Mouse (Mus musculus) ovary, adult 18-20 months (tissue): ENCODE measurements at regions not wholly inside any gene's neighbourhood (a gene's known extent, or its start where the extent isn't known, plus 50 kb on each side); places are given as distances from the start of the nearest gene placed in this dataset.

Source experiments
- DNase-seq: peaks from one replicate; pipeline ENCODE4 v3.0.0; 2022; ENCODE audit warnings: low spot score, mixed read lengths

GRCm38 (mm10) chr3:134610244-134610643 is 218.6 kb upstream of the Tacr3 start:
- no peak for DNase-seq

DNA sequence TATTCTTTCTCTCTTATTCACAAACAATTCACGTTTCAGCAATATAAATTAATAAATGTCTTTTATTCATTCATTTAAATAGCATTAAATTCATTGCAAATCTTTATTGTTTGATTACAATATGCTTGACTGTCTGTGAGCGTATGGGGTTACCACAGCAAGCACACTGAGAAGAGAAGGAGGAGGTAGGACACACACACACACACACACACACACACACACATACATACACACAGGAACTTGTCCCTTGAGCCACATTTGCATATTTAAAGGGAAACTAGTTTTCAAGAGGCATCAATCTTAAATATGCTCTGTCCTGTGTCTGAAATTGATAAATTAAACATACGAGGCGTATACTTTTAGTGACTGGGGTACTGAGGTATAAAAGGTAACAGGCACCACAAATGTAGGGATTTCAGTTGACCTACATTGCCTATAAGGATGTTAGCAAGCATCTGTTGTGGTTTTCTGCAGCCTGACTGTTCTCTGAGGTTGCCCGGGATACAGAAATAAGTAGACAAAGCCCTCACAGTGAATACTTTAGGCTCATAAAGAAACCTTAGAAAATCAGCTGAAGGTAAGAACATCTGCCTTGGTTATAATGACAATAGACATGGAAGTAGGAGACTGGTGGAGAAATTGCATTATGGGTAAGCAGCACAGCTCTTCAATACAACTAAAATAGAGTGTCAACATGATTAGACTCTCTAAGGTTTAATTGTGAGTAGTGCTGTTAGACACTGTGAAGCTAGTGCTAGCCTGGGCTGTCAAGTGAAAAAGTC is 217.1 kb upstream of the Tacr3 start:
- no peak for DNase-seq

DNA sequence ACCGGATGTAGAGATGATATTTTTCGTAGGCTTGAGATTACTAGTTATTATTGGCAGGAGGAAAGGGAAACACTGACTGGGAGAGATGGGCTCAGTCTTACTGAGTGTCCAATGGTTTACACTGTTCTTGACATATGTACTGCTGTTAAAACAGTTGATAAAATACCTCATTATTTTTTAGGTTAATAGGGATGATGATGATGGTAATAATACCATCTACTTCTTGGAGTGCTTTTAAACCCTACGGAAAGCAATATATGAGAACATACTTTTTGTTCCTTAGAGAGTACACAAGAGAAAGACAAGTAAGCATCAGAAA is 216.6 kb upstream of the Tacr3 start:
- no peak for DNase-seq

- no peak for DNase-seq
Measured at GRCm38 (mm10) chr3:134629166-134630134, 199.4 kb upstream of the Tacr3 start.

- no peak for DNase-seq
Measured at GRCm38 (mm10) chr3:134630135-134630516, 198.7 kb upstream of the Tacr3 start.

DNA sequence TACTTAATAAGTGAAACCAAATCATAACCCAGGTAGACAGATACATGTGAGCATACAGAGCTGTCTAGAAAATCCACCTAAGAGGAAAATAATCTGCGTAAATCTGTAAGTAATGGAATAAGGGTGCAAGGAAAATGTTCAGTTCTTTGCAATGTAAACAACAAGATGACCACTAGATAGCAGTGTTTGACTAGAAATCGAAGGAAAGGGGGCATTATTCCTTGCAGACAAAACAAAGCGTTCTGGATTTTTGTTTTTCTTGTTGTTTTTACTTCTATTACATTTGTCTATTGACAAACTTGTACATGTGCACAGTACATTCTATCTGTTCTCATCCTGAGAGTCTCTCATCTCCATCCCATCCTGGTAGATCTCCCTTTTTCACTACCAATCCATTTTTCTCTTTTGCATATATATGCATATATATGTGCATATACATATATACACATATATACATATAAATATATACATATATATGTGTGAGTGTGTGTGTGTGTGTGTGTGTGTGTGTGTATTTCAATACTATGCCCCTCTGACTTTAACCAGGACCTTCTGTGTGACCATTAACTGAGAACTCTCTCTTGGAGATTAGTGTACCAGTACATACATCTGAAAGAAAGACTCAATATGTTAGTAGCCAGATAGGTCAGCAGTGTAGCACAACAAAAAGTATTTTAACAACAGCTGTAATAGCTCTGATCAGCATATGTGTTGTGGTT is 179.9 kb upstream of the Tacr3 start:
- no peak for DNase-seq

- no peak for DNase-seq
Measured at GRCm38 (mm10) chr3:134654051-134654450, 174.8 kb upstream of the Tacr3 start.

DNA sequence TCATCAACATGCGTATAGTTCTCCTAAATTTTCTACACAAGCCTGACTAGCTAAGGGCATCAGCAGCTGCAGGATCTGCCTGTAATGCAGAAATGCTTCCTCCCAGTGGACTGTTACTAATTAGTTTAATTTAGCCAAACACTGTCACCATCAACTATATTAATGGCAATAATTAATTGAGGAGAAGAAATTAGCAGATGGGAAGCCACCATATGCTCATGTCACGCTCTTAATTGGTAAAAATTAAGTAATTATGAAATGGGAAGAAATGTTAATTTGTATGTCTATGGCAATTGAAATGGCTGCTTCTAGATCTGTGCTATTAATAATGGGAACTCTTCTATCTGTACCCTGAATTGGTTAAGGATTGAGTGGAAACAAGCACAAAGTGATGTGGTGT is 133.9 kb upstream of the Tacr3 start:
- no peak for DNase-seq

DNA sequence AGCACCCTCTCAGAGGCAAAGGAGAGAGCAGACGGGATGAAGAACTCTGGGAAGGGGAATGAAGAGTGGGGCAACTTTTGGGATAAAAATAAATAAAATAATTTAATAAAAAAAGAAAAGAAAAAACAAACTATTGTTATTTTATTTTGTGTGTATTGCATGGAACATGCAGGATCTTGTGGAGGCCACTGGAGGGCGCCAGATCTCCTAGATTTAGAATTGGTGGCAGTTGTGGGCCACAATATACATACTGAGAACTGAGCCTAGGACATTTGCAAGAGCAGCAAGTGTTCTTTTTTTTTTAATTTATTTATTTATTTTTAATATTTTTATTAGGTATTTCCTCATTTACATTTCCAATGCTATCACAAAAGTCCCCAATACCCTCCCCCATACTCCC is 110.2 kb upstream of the Tacr3 start:
- DNase-seq = no peak

GRCm38 (mm10) chr3:134735684-134736083 is 93.1 kb upstream of the Tacr3 start:
- DNase-seq = no peak

DNA sequence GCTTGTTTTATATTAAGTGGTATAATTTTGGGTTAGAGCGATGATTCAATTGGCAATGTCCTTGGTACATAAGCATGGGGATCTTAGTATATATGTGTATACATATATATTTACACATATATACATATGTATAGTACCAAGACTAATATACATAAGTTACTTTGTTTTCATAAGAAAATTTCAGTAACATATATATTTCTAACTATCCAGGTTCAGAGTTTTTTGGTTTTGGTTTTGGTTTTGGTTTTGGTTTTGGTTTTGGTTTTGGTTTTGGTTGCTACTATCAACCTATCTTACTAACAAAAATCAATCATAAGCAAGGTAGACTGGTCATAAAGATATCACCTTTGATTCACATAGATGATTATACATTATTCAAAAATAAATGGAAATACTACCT is 67.7 kb upstream of the Tacr3 start:
- DNase-seq = no peak

DNA sequence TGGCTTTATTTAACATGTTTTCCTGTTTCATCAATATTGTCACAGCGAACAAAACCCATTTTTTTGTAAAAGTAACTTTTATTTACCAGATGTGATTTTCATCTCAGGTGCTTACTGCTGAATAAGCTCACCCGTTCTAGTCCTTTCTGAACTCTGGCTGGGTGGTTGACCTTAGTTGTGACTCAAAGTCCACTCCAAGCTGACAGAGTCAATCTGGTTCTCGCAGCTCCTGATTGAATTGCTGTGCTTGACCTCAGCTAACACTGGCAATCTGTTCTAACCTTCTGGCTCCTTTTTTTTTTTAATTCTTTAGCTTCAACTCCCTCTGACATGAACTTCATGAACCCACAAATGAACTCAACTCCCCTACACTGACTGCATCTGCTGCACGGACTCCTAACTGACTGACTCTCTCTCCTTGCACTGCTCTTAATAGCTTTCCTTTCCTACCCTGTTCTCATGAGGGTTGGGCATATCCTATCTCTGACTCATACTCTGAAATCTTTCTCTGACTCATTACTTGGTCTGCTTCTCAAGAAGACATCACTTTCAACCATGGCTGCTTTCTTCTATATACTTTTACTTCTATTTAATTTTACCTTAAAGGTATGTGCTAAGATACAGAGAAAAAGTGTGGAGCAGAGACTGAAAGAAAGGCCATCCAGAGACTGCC is 65.4 kb upstream of the Tacr3 start:
- no peak for DNase-seq
